Mouse (Mus musculus) MEL (cell line): ENCODE data around the gene Nr6a1.

Experiments used
- CTCF ChIP-seq, 3 experiments: IDR thresholded peaks in 2 of 3; conservative IDR thresholded peaks in 1 of 3; 2 replicates each; pipeline ENCODE4 v1.5.1; 2011 to 2012; ENCODE audit warnings: low read length in 3 of 3, low read depth in 2 of 3, mild to moderate bottlenecking in 2 of 3, improper control_type of control experiment in 1 of 3, inconsistent platforms in 1 of 3, mixed read lengths in 1 of 3, moderate library complexity in 1 of 3; ENCODE audit not compliant: control insufficient read depth in 1 of 3, insufficient read depth in 1 of 3, poor library complexity in 1 of 3, severe bottlenecking in 1 of 3
- EP300 ChIP-seq, 2 experiments: IDR thresholded peaks; 2 replicates each; pipeline ENCODE4 v1.6.1; 2011; ENCODE audit warnings: improper control_type of control experiment in 2 of 2, low read length in 2 of 2, low read depth in 1 of 2, mild to moderate bottlenecking in 1 of 2
- GATA1 ChIP-seq: IDR thresholded peaks from 2 replicates; pipeline ENCODE4 v1.6.1; 2011; ENCODE audit warnings: low read depth, low read length, improper control_type of control experiment

DNA sequence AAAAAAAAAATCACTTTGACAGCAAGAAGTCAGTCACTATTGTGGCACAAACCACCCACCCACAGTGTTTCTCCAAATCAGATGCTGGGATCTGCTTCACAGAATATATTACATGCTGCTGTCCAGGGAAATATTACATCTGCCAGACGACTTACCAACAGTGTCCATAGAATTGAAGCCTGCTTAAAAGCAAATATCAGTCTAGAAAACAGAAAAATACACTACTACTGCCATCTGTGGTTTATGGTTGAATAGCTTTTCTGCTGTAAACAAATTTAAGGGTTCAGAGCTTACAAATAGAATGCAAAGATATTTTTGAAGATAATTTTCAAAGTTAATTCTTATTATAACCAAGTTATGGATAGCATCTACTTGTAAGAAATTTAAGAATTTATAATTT is 6.1 kb downstream of the Nr6a1 start:
- no peak for TF ChIP-seq EP300 (IDR thresholded peaks at IDR 0.05; ENCODE audit: low read depth in 1 of 2, low read length in 2 of 2)
- TF ChIP-seq GATA1: no peak
- TF ChIP-seq CTCF (IDR thresholded peaks at IDR 0.05 in 2 of 3, conservative IDR thresholded peaks at IDR 0.05 in 1 of 3; ENCODE audit: control insufficient read depth in 1 of 3, insufficient read depth in 1 of 3, low read depth in 2 of 3, low read length in 3 of 3, poor library complexity in 1 of 3, severe bottlenecking in 1 of 3): peak in 1 of 3 experiments; percentile 13; a peak in 1 of 6 replicates
